Mouse (Mus musculus) liver, embryonic 13.5 days (tissue): ENCODE measurements at regions not wholly inside any gene's neighbourhood (a gene's known extent, or its start where the extent isn't known, plus 50 kb on each side); places are given as distances from the start of the nearest gene placed in this dataset.
A peak's percentile ranks its signal among the peaks of the same experiment; 100 is the strongest.

ENCODE experiments used
- ATAC-seq: fragments of 200-750 bp; cut with Nextera tagmentation; 2 replicates; pipeline ENCODE4 v1.8.0; 2017; ENCODE audit warnings: low read depth, mild to moderate bottlenecking, moderate number of reproducible peaks, moderate library complexity
- DNase-seq: peaks from one replicate; pipeline ENCODE4 v3.0.0; 2022
- H3K27ac ChIP-seq: fragments of 300-500 bp; sonication (generic); 2 replicates; pipeline ENCODE4 v1.5.1; 2015; ENCODE audit warnings: moderate library complexity, mild to moderate bottlenecking, inconsistent platforms
- H3K27me3 ChIP-seq: fragments of 300-500 bp; sonication (generic); 2 replicates; pipeline ENCODE4 v1.6.1; 2015; ENCODE audit warnings: mild to moderate bottlenecking, inconsistent platforms
- H3K36me3 ChIP-seq: fragments of 300-500 bp; sonication (generic); 2 replicates; pipeline ENCODE4 v1.6.1; 2015; ENCODE audit warnings: mild to moderate bottlenecking, inconsistent platforms
- H3K4me1 ChIP-seq: fragments of 300-500 bp; sonication (generic); replicated peaks from 2 replicates; pipeline ENCODE4 v1.6.1; 2015; ENCODE audit warnings: inconsistent platforms
- H3K4me2 ChIP-seq: fragments of 300-500 bp; sonication (generic); 2 replicates; pipeline ENCODE4 v1.6.1; 2015; ENCODE audit warnings: inconsistent platforms, mild to moderate bottlenecking, moderate library complexity
- H3K4me3 ChIP-seq: fragments of 300-500 bp; sonication (generic); replicated peaks from 2 replicates; pipeline ENCODE4 v1.5.1; 2015; ENCODE audit warnings: mild to moderate bottlenecking, inconsistent platforms
- H3K9ac ChIP-seq: fragments of 300-500 bp; sonication (generic); 2 replicates; pipeline ENCODE4 v1.6.1; 2015; ENCODE audit warnings: mild to moderate bottlenecking, inconsistent platforms
- H3K9me3 ChIP-seq: fragments of 300-500 bp; sonication (generic); replicated peaks from 2 replicates; pipeline ENCODE4 v1.6.1; 2016; ENCODE audit warnings: inconsistent platforms
- WGBS: fragments of 180-500 bp; shearing (Covaris S2); methylation state at CpG from one replicate; pipeline ENCODE4 v1.1.7; 2015; ENCODE audit not compliant: insufficient replicate concordance; 5-methylcytosine and 5-hydroxymethylcytosine counted together

DNA sequence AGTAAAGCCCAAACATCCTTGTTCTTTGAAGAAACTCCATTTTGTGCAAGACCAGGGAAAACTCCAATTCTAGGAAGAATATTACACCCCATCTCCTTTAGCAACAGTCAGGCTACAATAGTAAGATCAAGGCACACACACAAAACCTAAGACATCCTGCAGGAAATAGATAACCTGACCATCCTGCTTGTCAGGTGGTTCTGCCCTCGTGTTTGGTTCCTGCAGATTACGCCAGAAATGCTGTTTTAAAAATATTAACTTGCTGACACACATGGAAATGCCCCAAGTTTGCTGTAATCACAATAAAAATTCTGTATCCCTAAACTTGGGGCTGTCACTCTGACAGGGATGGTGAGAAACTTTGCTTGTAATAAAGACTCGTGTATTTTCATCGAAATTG is 251.6 kb downstream of the Kcnj3 start:
- ATAC-seq (peak; percentile 36; the same call in 1 of the 2 replicates), DNase-seq (no peak)
- 32% methylated on average over 4 of the region's 4 CpGs for WGBS
- H3K9me3 ChIP-seq, result no peaks in the 10 kb centered on the region
- H3K36me3 ChIP-seq, result no peaks in the 10 kb centered on the region
- no peaks in the 10 kb centered on the region for H3K27me3 ChIP-seq
- no peak overlapping the region for H3K4me2 ChIP-seq
- no peak overlapping the region for H3K27ac ChIP-seq
- no peak overlapping the region for H3K9ac ChIP-seq
- H3K4me1 ChIP-seq, result no peaks in the 10 kb centered on the region
- no peak overlapping the region for H3K4me3 ChIP-seq

DNA sequence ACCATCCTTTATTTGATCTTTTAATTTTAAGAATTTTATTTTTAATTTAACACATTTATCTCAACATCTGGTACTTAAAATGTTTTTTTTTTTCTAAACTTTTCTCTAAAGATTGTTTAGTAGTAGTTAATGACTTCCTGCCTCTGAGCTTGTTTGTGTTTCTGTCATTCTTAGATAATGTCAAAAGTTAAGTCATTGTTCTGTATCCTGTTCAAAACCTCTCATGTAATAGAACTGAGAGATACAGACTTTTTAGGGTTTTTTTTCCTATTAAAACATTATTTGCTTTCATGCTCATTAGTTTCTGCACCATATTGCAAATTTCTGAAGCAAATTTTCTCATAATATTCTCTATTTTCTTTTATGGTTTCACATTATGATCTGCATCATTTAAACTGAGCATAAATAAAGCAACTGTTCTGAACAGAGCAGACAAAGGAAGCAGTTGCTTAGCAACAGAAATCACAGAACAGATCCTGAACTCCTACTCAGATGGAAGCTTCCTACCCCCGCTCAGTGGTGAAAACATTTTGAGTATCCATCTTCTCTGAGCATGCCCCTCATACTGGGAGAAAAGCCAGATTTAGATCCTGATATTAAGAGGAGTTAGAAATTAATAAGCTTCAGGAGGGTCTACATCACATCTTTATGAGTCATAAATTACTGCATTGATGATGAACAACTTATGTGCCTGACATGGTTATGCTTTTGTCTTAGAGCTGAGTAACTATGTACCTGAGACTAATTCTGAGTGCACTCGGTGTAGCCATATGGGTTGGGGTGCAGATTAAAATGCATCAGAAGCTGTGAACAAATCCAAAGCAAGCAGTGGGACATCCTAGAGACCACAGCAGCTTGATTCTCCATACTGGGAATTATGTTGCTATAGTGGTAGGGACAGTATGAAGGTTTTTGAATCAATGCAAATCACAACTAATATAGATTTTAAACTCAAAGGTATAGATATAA is 257.4 kb downstream of the Kcnj3 start:
- H3K27me3 ChIP-seq, result no peaks in the 10 kb centered on the region
- ATAC-seq, result no peak
- no peaks in the 10 kb centered on the region for H3K9me3 ChIP-seq
- H3K4me1 ChIP-seq, result no peaks in the 10 kb centered on the region
- H3K36me3 ChIP-seq, result no peaks in the 10 kb centered on the region
- WGBS, result 49% methylated on average over 2 of the region's 2 CpGs
- H3K4me2 ChIP-seq, result no peak overlapping the region
- no peak overlapping the region for H3K27ac ChIP-seq
- H3K4me3 ChIP-seq, result no peak overlapping the region
- DNase-seq, result no peak
- H3K9ac ChIP-seq, result no peak overlapping the region

DNA sequence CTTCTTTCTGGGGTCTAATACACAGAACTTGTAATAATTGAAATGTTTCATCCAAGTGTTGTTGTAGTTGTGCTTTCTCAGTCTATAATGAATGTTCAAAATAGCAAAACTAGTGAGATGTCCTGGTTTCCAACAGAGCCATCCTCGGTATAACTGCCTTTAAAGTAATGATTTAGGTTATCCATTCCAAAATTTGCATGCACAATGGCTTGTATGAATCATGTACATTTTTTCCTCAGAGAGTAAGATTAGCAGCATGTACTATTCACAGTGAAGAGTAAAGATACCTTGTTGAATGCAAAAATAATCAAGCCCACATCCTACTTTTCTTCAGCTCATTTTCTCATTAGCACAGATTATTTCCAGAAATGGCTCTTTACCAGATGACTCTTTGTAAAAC is 263.9 kb downstream of the Kcnj3 start:
- H3K36me3 ChIP-seq, result no peaks in the 10 kb centered on the region
- H3K4me1 ChIP-seq, result no peaks in the 10 kb centered on the region
- H3K9me3 ChIP-seq, result no peaks in the 10 kb centered on the region
- DNase-seq (no peak), ATAC-seq (no peak)
- WGBS, result 67% methylated on average over 1 of the region's 1 CpGs
- no peak overlapping the region for H3K4me2 ChIP-seq
- H3K9ac ChIP-seq, result no peak overlapping the region
- no peak overlapping the region for H3K27ac ChIP-seq
- H3K4me3 ChIP-seq, result no peak overlapping the region
- no peaks in the 10 kb centered on the region for H3K27me3 ChIP-seq
